ENCODE assay signal across 9 mouse cellular contexts in the genomic region with DNA sequence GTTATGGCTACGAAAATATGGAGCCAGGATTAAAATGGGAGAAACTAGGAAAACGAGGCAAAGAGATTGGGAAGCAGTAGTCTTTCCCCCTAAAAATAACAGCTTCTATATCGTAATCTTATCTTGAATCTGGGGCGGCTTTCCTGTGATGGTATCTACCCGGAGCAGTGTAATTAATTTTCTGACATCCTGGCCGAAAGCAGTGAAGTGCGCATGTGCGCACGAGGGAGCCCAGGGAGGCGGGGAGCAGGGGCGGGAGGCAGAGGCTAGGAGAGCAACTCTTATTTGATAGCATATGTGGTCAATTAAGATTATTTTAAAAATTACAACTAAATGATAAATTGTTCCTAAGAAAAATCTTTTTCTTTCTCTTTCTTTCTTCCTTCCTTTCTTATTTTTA.
DNase-seq lines count a peak whose midpoint lies in the region; ATAC-seq and TF ChIP-seq lines count a peak whose summit lies in the region.
"Had no signal": no experiment of that assay in that cellular context is flagged by ENCODE, and none has a peak within 500 bp of the region (broad histone marks: within the 10 kb centered on the region; RNA-seq: fewer than 3 reads in every experiment).

No protein-coding gene starts in this region.

- 57% methylated on average over 11 of the region's 11 CpGs for WGBS in forebrain, postnatal 0 days
- WGBS in forebrain, embryonic 14.5 days: 75% methylated on average over 11 of the region's 11 CpGs
- WGBS in midbrain, embryonic 11.5 days: 74% methylated on average over 11 of the region's 11 CpGs

- H3K27me3 ChIP-seq in forebrain, postnatal 0 days (ENCODE audit: insufficient read depth, low read length): no peaks in the 10 kb centered on the region
- H3K27me3 ChIP-seq in forebrain, embryonic 14.5 days (replicated peaks; ENCODE audit: control insufficient read depth, insufficient read depth, low read length): no peaks in the 10 kb centered on the region
- H3K27me3 ChIP-seq in midbrain, embryonic 11.5 days (ENCODE audit: control insufficient read depth, insufficient read depth, low read length): no peaks in the 10 kb centered on the region

- TF ChIP-seq CTCF in forebrain, postnatal 0 days (IDR thresholded peaks at IDR 0.05; ENCODE audit: low read depth): no peak

- H3K36me3 ChIP-seq in forebrain, postnatal 0 days (ENCODE audit: insufficient read depth): no peaks in the 10 kb centered on the region
- H3K36me3 ChIP-seq in forebrain, embryonic 14.5 days (ENCODE audit: control insufficient read depth, insufficient read depth, low read length): no peaks in the 10 kb centered on the region
- H3K36me3 ChIP-seq in midbrain, embryonic 11.5 days (ENCODE audit: control insufficient read depth, insufficient read depth, low read length): no peaks in the 10 kb centered on the region

- peak; percentile 51 for DNase-seq in forebrain, postnatal 0 days
- no peak for DNase-seq in forebrain, embryonic 14.5 days (ENCODE audit: low spot score)
- DNase-seq in urinary bladder, postnatal 25 days (ENCODE audit: low spot score): peak; percentile 35
- DNase-seq in urinary bladder, postnatal 4 days (ENCODE audit: low spot score in 2 of 2): no peak
- DNase-seq in kidney, adult 9 months: peak; percentile 32
- DNase-seq in lung, postnatal 36 days: peak; percentile 38
- DNase-seq in yolk sac, embryonic 10.5 days (ENCODE audit: low spot score): no peak
- no peak for DNase-seq in midbrain, embryonic 11.5 days (ENCODE audit: low spot score, missing footprints)

- H3K4me2 ChIP-seq in forebrain, postnatal 0 days (ENCODE audit: low read depth): no peak overlapping the region
- no peak overlapping the region; the same call in 1 of the 2 replicates for H3K4me2 ChIP-seq in forebrain, embryonic 14.5 days (ENCODE audit: low read length)
- no peak overlapping the region for H3K4me2 ChIP-seq in midbrain, embryonic 11.5 days

- H3K4me1 ChIP-seq in forebrain, postnatal 0 days (ENCODE audit: insufficient read depth): 0 out of 2 replicates have a peak, but pooled peaks cover 8% of the 10 kb centered on the region
- peaks cover 6% of the 10 kb centered on the region for H3K4me1 ChIP-seq in forebrain, embryonic 14.5 days (ENCODE audit: control insufficient read depth, insufficient read depth, low read length)
- H3K4me1 ChIP-seq in midbrain, embryonic 11.5 days (ENCODE audit: control insufficient read depth, insufficient read depth, low read length): no peaks in the 10 kb centered on the region

- no peak overlapping the region for H3K4me3 ChIP-seq in forebrain, postnatal 0 days (ENCODE audit: low read depth, low read length)
- H3K4me3 ChIP-seq in forebrain, embryonic 14.5 days (ENCODE audit: low read depth, low read length): no peak overlapping the region
- no peak overlapping the region for H3K4me3 ChIP-seq in midbrain, embryonic 11.5 days (ENCODE audit: low read depth, low read length)

- no peaks in the 10 kb centered on the region for H3K9me3 ChIP-seq in forebrain, postnatal 0 days (ENCODE audit: low read length)
- H3K9me3 ChIP-seq in forebrain, embryonic 14.5 days (replicated peaks; ENCODE audit: control insufficient read depth, low read length): no peaks in the 10 kb centered on the region
- H3K9me3 ChIP-seq in midbrain, embryonic 11.5 days (ENCODE audit: control insufficient read depth, low read length): no peaks in the 10 kb centered on the region

- no peak overlapping the region for H3K9ac ChIP-seq in forebrain, postnatal 0 days
- H3K9ac ChIP-seq in forebrain, embryonic 14.5 days (ENCODE audit: low read length): no peak overlapping the region
- H3K9ac ChIP-seq in midbrain, embryonic 11.5 days (ENCODE audit: low read length): no peak overlapping the region
- H3K9ac ChIP-seq: liver, embryonic 14.5 days had no signal

- peak; percentile 47; the same call in 1 of the 2 replicates for ATAC-seq in forebrain, postnatal 0 days
- ATAC-seq in forebrain, embryonic 14.5 days: no peak
- ATAC-seq in midbrain, embryonic 11.5 days (ENCODE audit: low FRiP score): no peak

- 0 out of 2 replicates have a peak overlapping the region, but pooled peaks have one; percentile 62 for H3K27ac ChIP-seq in forebrain, postnatal 0 days (ENCODE audit: low read depth, low read length)
- no peak overlapping the region for H3K27ac ChIP-seq in forebrain, embryonic 14.5 days (ENCODE audit: low read depth, low read length)
- no peak overlapping the region for H3K27ac ChIP-seq in midbrain, embryonic 11.5 days (ENCODE audit: low read depth, low read length)
- H3K27ac ChIP-seq: liver, embryonic 14.5 days had no signal

Comparison
In these comparisons a context has a peak if more than half of its experiments do, and no peak if none do; other contexts are left out.
1. DNase-seq: peak in forebrain, postnatal 0 days (single experiment), urinary bladder, postnatal 25 days (single experiment), kidney, adult 9 months (single experiment) and lung, postnatal 36 days (single experiment); none in forebrain, embryonic 14.5 days (single experiment), urinary bladder, postnatal 4 days (0 of 2), yolk sac, embryonic 10.5 days (single experiment) and midbrain, embryonic 11.5 days (single experiment).